16 mouse cellular contexts compared by ENCODE assay signal in the genomic region with DNA sequence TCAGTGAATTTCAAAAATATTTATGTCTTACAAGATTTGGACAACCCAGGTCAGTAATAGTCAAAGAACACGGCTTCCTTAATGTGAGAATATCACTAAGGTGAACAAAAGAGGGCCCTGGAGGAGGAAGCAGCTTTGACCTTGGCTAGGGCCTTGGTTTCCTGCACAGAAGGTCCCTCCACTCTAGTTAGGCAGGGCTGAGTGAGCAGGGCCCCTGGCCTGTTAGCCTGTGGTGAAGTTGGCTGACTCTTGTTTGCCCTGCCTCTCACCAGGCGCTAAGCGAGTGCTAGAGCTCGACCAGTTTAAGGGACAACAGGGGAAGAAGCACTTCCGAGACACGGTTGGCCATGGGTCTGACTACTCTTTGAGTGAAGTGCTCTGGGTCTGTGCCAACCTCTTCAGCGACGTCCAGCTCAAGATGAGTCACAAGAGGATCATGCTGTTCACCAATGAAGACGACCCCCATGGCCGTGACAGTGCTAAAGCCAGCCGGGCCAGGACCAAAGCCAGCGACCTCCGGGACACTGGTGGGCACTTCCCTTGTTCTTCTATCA. TPM values are rescaled to one million over a fixed set of nuclear protein-coding genes. Genes with fewer than 3 reads are reported as not detected.
DNase-seq lines count a peak whose midpoint lies in the region; ATAC-seq and TF ChIP-seq lines count a peak whose summit lies in the region.
"Had no signal": no experiment of that assay in that cellular context is flagged by ENCODE, and none has a peak within 500 bp of the region (broad histone marks: within the 10 kb centered on the region; RNA-seq: fewer than 3 reads in every experiment).

No protein-coding gene starts in this region.

- no peak overlapping the region for H3K4me2 ChIP-seq in lung, postnatal 0 days (replicated peaks; ENCODE audit: low read depth, low read length)
- H3K4me2 ChIP-seq: midbrain, embryonic 12.5 days had no signal

- TF ChIP-seq EP300 in lung, postnatal 0 days (IDR thresholded peaks at IDR 0.05), result no peak

- H3K9ac ChIP-seq in lung, postnatal 0 days (replicated peaks; ENCODE audit: low read depth), result no peak overlapping the region
- H3K9ac ChIP-seq: midbrain, embryonic 12.5 days had no signal

- no peaks in the 10 kb centered on the region for H3K4me1 ChIP-seq in lung, postnatal 0 days (ENCODE audit: insufficient read depth, low read depth, low read length)
- H3K4me1 ChIP-seq: midbrain, embryonic 12.5 days had no signal

- H3K27me3 ChIP-seq in lung, postnatal 0 days (replicated peaks; ENCODE audit: insufficient read depth, low read length), result no peaks in the 10 kb centered on the region
- H3K27me3 ChIP-seq: midbrain, embryonic 12.5 days had no signal

- peak; percentile 49 for DNase-seq in lung, postnatal 0 days (ENCODE audit: low spot score)
- DNase-seq in lung, postnatal 10 days, result no peak
- DNase-seq in 3T3-L1 (ENCODE audit: low read depth, low spot score), result peak; percentile 25
- peak; percentile 69 for DNase-seq in MN1 (ENCODE audit: low spot score)
- DNase-seq in adrenal gland, postnatal 4 days (ENCODE audit: low spot score in 2 of 2), result peak; percentile 13 to 22
- DNase-seq in right cerebral cortex, adult 18-20 months, result no peak
- DNase-seq in c-Kit-positive CD71-positive TER-119-positive erythroid progenitor cells, embryonic 14.5 days (ENCODE audit: low spot score), result no peak
- DNase-seq: kidney, adult 18-20 months; liver; lung, postnatal 14 days; retina, postnatal 1 day had no signal

- H3K4me3 ChIP-seq in lung, postnatal 0 days (ENCODE audit: low read depth, low read length), result no peak overlapping the region
- H3K4me3 ChIP-seq: midbrain, embryonic 12.5 days had no signal

- 49% methylated on average over 13 of the region's 13 CpGs for WGBS in lung, postnatal 0 days

- 0 out of 2 replicates have a peak overlapping the region, but pooled peaks have one; percentile 32 for H3K27ac ChIP-seq in lung, postnatal 0 days (ENCODE audit: low read length)
- H3K27ac ChIP-seq: midbrain, embryonic 12.5 days had no signal

- TF ChIP-seq CTCF in lung, postnatal 0 days (IDR thresholded peaks at IDR 0.05), result no peak

- H3K9me3 ChIP-seq in lung, postnatal 0 days (ENCODE audit: low read length), result no peaks in the 10 kb centered on the region
- H3K9me3 ChIP-seq: midbrain, embryonic 12.5 days had no signal

- peak; percentile 65 for ATAC-seq in lung, postnatal 0 days
- ATAC-seq: forebrain, embryonic 16.5 days had no signal

- H3K36me3 ChIP-seq in lung, postnatal 0 days (ENCODE audit: insufficient read depth, low read length), result no peaks in the 10 kb centered on the region

RNA-seq across cellular contexts. Expression of gene Desi1, which starts 11.1 kb away (rescaled TPM):
- 14.5 and 17.1 TPM in 2 replicates for polyA plus RNA-seq in lung, postnatal 0 days (2015; fragmentation: Nextera tagmentation; extraction: Ambion mirVana)
- total RNA-seq in adrenal gland, postnatal 4 days (2021), result 10 to 100 TPM; 83.6 to 95.1 TPM

RNA-seq across cellular contexts. Expression of gene Snu13, which starts 24.8 kb away (rescaled TPM):
- polyA plus RNA-seq in lung, postnatal 0 days (2015; fragmentation: Nextera tagmentation; extraction: Ambion mirVana), result 131 and 139 TPM in 2 replicates
- total RNA-seq in adrenal gland, postnatal 4 days (2021), result 100 to 1,000 TPM in 1 of 2 experiments, 10 to 100 TPM in 1; 92.5 to 102 TPM

RNA-seq across cellular contexts. Expression of gene Xrcc6, which starts 35.0 kb away (rescaled TPM):
- polyA plus RNA-seq in lung, postnatal 0 days (2015; fragmentation: Nextera tagmentation; extraction: Ambion mirVana), result 19.6 and 24.6 TPM in 2 replicates
- total RNA-seq in adrenal gland, postnatal 4 days (2021), result 10 to 100 TPM; 89.4 to 92.6 TPM

RNA-seq across cellular contexts. Expression of gene 4930407I10Rik, which starts 36.3 kb away (rescaled TPM):
- not detected in 2 replicates for polyA plus RNA-seq in lung, postnatal 0 days (2015; fragmentation: Nextera tagmentation; extraction: Ambion mirVana)
- not detected for total RNA-seq in adrenal gland, postnatal 4 days (2021)
- total RNA-seq: layer of hippocampus, adult 8-10 months; left cerebral cortex, postnatal 10 days had no signal
- polyA plus RNA-seq: forebrain, embryonic 16.5 days; midbrain, embryonic 12.5 days had no signal

RNA-seq across cellular contexts. Expression of gene 1700029P11Rik, which starts 42.3 kb away (rescaled TPM):
- not detected in 2 replicates for polyA plus RNA-seq in lung, postnatal 0 days (2015; fragmentation: Nextera tagmentation; extraction: Ambion mirVana)
- total RNA-seq in adrenal gland, postnatal 4 days (2021), result not detected
- total RNA-seq: layer of hippocampus, adult 8-10 months; left cerebral cortex, postnatal 10 days had no signal
- polyA plus RNA-seq: forebrain, embryonic 16.5 days; hindbrain, embryonic 11.5 days; midbrain, embryonic 12.5 days had no signal

Comparison
In these comparisons a context has a peak if more than half of its experiments do, and no peak if none do; other contexts are left out.
1. DNase-seq: peak in lung, postnatal 0 days (single experiment), 3T3-L1 (single experiment), MN1 (single experiment) and adrenal gland, postnatal 4 days (2 of 2); none in lung, postnatal 10 days (single experiment), right cerebral cortex, adult 18-20 months (single experiment) and c-Kit-positive CD71-positive TER-119-positive erythroid progenitor cells, embryonic 14.5 days (single experiment).